Mouse (Mus musculus): ENCODE data around the gene Gm49361.

- TF ChIP-seq POLR2A (IDR thresholded peaks at IDR 0.05; ENCODE audit: borderline replicate concordance, low read depth, low read length) (no peak), CTCF (IDR thresholded peaks at IDR 0.05; ENCODE audit: low read depth, low read length) (no peak)
Measured at GRCm38 (mm10) chr14:57730527-57730926, 15.4 kb downstream of the Gm49361 start.

All from bone marrow macrophage, adult 2 months (primary cell).